Mouse (Mus musculus) heart, embryonic 14.5 days (tissue): ENCODE data around the gene Cldn7. TPM values are rescaled to one million over a fixed set of nuclear protein-coding genes. Genes with fewer than 3 reads are reported as not detected.
"Not testable (repeated sequence)": the region's sequence is repeated elsewhere in the genome, so short reads cannot be mapped to it uniquely, and the experiment has no call there.

ENCODE experiments used
- ATAC-seq: fragments of 200-750 bp; cut with Nextera tagmentation; 2 replicates; pipeline ENCODE4 v1.8.0; 2017; ENCODE audit warnings: low read depth, moderate TSS enrichment; ENCODE audit not compliant: insufficient number of reproducible peaks, insufficient read depth, low FRiP score
- H3K27ac ChIP-seq, 2 experiments: fragments of 200-500 bp in 1 of 2; fragments of 300-500 bp in 1 of 2; sonication (generic) in 1 of 2; replicated peaks in 1 of 2; 2 replicates each; pipeline ENCODE4 v1.5.1; 2012 to 2014; ENCODE audit warnings: low read depth in 2 of 2, low read length in 2 of 2, control low read depth in 1 of 2, mild to moderate bottlenecking in 1 of 2, mixed read lengths in 1 of 2; ENCODE audit not compliant: control insufficient read depth in 1 of 2, insufficient read depth in 1 of 2
- H3K27me3 ChIP-seq: fragments of 300-500 bp; sonication (generic); 2 replicates; pipeline ENCODE4 v1.6.1; 2014; ENCODE audit warnings: mild to moderate bottlenecking, low read length, control low read depth; ENCODE audit not compliant: control insufficient read depth, insufficient read depth
- H3K36me3 ChIP-seq: fragments of 300-500 bp; sonication (generic); 2 replicates; pipeline ENCODE4 v1.6.1; 2014; ENCODE audit warnings: mild to moderate bottlenecking, control low read depth, low read length, mixed read lengths; ENCODE audit not compliant: control insufficient read depth, insufficient read depth
- H3K4me1 ChIP-seq, 2 experiments: fragments of 200-500 bp in 1 of 2; fragments of 300-500 bp in 1 of 2; sonication (generic) in 1 of 2; 2 replicates each; pipeline ENCODE4 v1.6.1; 2012 to 2014; ENCODE audit warnings: low read length in 2 of 2, control low read depth in 1 of 2, mixed read lengths in 1 of 2; ENCODE audit not compliant: control insufficient read depth in 2 of 2, insufficient read depth in 2 of 2
- H3K4me2 ChIP-seq: fragments of 300-500 bp; sonication (generic); 2 replicates; pipeline ENCODE4 v1.6.1; 2014; ENCODE audit warnings: mild to moderate bottlenecking, low read length
- H3K4me3 ChIP-seq, 2 experiments: fragments of 200-500 bp in 1 of 2; fragments of 300-500 bp in 1 of 2; sonication (generic) in 1 of 2; 2 replicates each; pipeline ENCODE4 v1.5.1; 2012 to 2014; ENCODE audit warnings: low read length in 2 of 2, mild to moderate bottlenecking in 2 of 2, control low read depth in 1 of 2, low read depth in 1 of 2, moderate library complexity in 1 of 2; ENCODE audit not compliant: control insufficient read depth in 1 of 2, insufficient read depth in 1 of 2
- H3K9ac ChIP-seq: fragments of 300-500 bp; sonication (generic); 2 replicates; pipeline ENCODE4 v1.6.1; 2014; ENCODE audit warnings: mild to moderate bottlenecking, low read length
- H3K9me3 ChIP-seq: fragments of 300-500 bp; sonication (generic); 2 replicates; pipeline ENCODE4 v1.6.1; 2016; ENCODE audit warnings: low read length, control low read depth; ENCODE audit not compliant: control insufficient read depth
- WGBS: fragments of 180-500 bp; shearing (Covaris S2); extraction: QIAGEN DNeasy Blood & Tissue Kit; methylation state at CpG from one replicate; pipeline ENCODE4 v1.1.7; 2014; 5-methylcytosine and 5-hydroxymethylcytosine counted together
- polyA plus RNA-seq: library from polyadenylated mRNA; unstranded; fragments of >200 nt; fragmentation: Nextera tagmentation; extraction: Ambion mirVana; gene quantifications from 2 replicates; pipeline ENCODE4 v1.2.1, GENCODE M21; 2014

Gene Cldn7
- polyA plus RNA-seq, 1 experiment from 2014 or later = 2.4 TPM

DNA sequence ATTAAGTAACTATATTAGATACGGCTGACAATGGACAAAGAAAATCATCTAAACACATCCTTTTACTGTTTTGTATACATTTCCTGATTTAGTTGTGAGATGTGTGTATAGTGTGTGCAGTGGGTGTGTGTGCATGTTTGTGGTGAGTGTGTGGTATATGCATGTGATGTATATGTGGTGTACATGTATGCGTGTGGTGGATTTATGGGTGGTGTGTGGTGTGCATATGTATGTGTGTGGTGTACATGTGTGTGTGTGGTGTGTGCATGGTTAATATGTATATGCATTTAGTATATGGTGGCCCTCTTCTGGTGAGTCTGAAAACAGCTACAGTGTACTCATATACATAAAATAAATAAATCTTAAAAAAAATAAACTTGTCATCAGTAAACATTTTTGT, 37.1 kb upstream of the Cldn7 start:
- no peaks in the 10 kb centered on the region for H3K27me3 ChIP-seq
- H3K9me3 ChIP-seq = no peaks in the 10 kb centered on the region
- no peak for ATAC-seq
- no peak overlapping the region for H3K4me3 ChIP-seq
- H3K36me3 ChIP-seq = no peaks in the 10 kb centered on the region
- no peak overlapping the region for H3K4me2 ChIP-seq
- 92% methylated on average over 2 of the region's 2 CpGs for WGBS
- peaks cover 0 to 3% of the 10 kb centered on the region in 2 experiments; a peak in 1 of 4 replicates for H3K4me1 ChIP-seq
- H3K9ac ChIP-seq = no peak overlapping the region
- H3K27ac ChIP-seq = no peak overlapping the region

DNA sequence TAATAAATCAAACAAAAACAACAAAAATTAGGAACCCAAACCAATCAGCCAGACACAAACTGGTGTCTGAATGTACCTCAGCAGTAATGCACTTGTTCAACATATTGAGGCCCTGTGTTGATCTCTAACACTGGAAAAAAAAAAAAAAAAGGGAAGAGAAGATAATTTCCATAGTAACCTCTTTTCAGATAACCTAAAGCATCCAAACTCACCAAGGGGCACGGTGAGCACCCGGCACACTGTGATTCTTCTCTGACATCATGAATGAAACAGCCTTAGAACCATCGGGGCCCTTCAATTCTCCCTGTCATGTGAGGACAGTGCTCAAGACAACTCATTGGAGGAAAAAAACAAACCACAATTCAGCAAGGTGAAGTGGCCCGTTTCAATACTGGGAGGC, 34.9 kb upstream of the Cldn7 start:
- Histone ChIP-seq H3K4me1 (no peaks in the 10 kb centered on the region), H3K9me3 (no peaks in the 10 kb centered on the region), H3K9ac (no peak overlapping the region), H3K27me3 (no peaks in the 10 kb centered on the region), H3K4me3 (no peak overlapping the region), H3K4me2 (no peak overlapping the region), H3K27ac (no peak overlapping the region), H3K36me3 (no peaks in the 10 kb centered on the region)
- ATAC-seq = no peak
- whole genome bisulfite sequencing = 25% methylated on average over 4 of the region's 4 CpGs

DNA sequence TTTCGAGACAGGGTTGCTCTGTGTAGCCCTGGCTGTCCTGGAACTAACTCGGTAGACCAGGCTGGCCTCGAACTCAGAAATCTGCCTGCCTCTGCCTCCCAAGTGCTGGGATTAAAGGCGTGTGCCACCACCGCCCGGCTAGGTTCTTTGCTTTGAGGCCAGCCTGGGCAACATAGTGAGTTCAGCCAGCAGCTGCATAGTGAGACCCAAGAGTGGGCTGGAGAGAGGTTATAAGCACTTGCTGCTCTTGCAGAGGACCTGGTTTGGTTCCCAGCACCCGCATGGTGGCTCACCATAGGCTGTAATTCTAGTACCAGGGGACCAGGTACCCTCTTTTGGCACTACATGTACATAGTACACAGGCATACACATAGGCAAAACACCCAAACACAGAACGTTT, 34.4 kb upstream of the Cldn7 start:
- H3K27me3 ChIP-seq, H3K36me3 ChIP-seq, ATAC-seq, H3K4me3 ChIP-seq, H3K4me2 ChIP-seq, H3K9me3 ChIP-seq, H3K27ac ChIP-seq, H3K9ac ChIP-seq, H3K4me1 ChIP-seq: not testable (repeated sequence)
- WGBS = 81% methylated on average over 8 of the region's 8 CpGs

DNA sequence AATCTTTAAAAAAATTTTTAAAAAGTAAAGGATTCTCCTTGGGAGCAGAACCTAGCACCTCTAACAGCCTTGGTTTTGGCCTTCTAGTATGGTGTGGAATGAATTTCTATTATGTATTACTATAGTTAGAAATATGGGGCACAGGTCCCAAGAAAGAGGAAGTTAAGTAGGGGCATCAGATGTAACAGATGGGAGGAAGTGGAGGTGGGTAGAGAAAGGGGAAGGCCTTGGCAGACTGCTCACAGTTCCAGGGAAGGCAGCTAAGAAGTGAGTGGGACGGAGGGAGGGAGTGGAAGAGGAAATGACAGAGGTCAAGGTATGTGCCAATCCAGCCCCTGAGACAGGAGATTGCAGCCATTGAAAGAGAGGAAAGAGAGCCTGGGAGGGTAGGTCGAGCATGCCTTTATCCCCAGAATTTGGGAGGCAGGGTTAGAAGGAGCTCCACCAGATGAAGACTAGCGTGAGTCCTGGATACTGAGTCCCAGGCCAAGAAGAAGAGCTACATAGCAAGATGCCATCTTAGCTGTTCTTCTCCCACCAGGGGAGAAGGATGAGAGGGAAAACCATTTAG, 33.5 kb upstream of the Cldn7 start:
- Histone ChIP-seq H3K4me1 (peaks cover 2 to 4% of the 10 kb centered on the region in 2 experiments; a peak in 3 of 4 replicates), H3K9ac (no peak overlapping the region), H3K27me3 (no peaks in the 10 kb centered on the region), H3K4me3 (no peak overlapping the region), H3K36me3 (no peaks in the 10 kb centered on the region), H3K27ac (no peak overlapping the region), H3K9me3 (no peaks in the 10 kb centered on the region), H3K4me2 (no peak overlapping the region)
- ATAC-seq = no peak
- 55% methylated on average over 3 of the region's 3 CpGs for WGBS

DNA sequence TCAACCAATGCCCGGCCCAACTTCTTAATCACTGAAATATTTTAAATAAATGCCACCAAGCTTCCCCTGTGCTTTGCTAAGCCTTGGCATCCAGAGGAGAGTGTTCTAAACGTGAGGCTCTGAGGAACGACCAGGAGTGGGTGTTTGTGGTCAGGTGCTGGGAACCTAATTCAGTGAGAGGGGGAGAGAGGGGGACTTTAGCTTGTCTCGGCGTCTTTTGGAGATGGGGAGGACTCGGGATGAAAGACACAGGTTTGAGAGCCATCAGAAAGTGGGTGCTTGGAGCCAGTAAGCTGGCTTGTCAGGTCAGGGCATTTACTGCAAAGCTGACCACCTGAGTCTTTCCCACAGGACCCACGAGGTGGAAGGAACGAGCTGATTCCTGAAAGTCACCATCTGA, 32.8 kb upstream of the Cldn7 start:
- Histone ChIP-seq H3K27ac (no peak overlapping the region), H3K4me2 (no peak overlapping the region), H3K9ac (no peak overlapping the region), H3K27me3 (peaks cover 2% of the 10 kb centered on the region; the same call in 1 of the 2 replicates), H3K36me3 (no peaks in the 10 kb centered on the region), H3K4me1 (peaks cover 8 to 12% of the 10 kb centered on the region in 2 experiments), H3K9me3 (no peaks in the 10 kb centered on the region), H3K4me3 (no peak overlapping the region)
- WGBS = 56% methylated on average over 8 of the region's 8 CpGs
- no peak for ATAC-seq

DNA sequence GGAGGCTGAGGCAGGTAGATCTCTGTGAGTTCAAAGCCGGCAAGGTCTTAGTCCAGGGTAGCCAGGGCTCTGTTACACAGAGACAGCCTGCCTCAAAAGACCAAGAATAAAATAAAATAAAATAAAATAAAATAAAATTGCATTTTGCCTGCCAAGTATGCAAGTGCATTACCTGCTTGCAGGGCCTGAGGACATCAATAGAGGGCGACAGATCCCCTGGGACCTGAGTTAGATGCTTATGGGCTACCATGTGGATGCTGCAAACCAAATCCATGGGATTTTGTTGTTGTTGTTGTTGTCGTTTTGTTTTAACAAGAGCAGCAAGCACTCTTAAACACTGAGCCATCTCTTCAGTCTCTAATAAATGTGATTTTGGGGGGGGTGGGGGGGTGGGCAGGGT, 32.3 kb upstream of the Cldn7 start:
- Histone ChIP-seq H3K4me2 (no peak overlapping the region), H3K36me3 (no peaks in the 10 kb centered on the region), H3K9ac (no peak overlapping the region), H3K4me3 (no peak overlapping the region), H3K27me3 (peaks cover 3% of the 10 kb centered on the region; the same call in 1 of the 2 replicates), H3K4me1 (peaks cover 13 to 16% of the 10 kb centered on the region in 2 experiments), H3K27ac (no peak overlapping the region), H3K9me3 (no peaks in the 10 kb centered on the region)
- ATAC-seq = no peak
- 24% methylated on average over 3 of the region's 3 CpGs for WGBS

DNA sequence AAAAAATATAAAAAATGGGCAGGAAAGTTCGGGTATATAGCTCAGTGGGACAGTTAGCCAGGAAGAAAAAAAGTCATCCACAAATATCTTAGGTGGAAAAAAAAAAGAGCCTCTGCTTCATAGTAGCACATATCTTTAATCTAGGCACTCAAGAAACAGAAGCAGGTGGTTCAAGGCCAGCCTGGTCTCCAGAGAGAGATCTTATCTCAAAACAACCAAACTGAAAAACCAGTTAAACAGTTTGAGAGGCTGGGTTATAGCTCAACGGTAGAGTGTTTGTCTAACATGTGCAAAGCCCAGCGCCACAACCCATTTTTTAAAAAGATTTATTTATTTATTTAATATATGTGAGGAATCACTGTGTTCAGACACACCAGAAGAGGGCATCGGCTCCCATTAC, 31.5 kb upstream of the Cldn7 start:
- Histone ChIP-seq H3K27ac (no peak overlapping the region), H3K4me2 (no peak overlapping the region), H3K36me3 (no peaks in the 10 kb centered on the region), H3K27me3 (peaks cover 6% of the 10 kb centered on the region; the same call in 1 of the 2 replicates), H3K4me3 (no peak overlapping the region), H3K4me1 (peaks cover 19 to 23% of the 10 kb centered on the region in 2 experiments), H3K9me3 (no peaks in the 10 kb centered on the region), H3K9ac (no peak overlapping the region)
- 73% methylated on average over 4 of the region's 4 CpGs for WGBS
- no peak for ATAC-seq

DNA sequence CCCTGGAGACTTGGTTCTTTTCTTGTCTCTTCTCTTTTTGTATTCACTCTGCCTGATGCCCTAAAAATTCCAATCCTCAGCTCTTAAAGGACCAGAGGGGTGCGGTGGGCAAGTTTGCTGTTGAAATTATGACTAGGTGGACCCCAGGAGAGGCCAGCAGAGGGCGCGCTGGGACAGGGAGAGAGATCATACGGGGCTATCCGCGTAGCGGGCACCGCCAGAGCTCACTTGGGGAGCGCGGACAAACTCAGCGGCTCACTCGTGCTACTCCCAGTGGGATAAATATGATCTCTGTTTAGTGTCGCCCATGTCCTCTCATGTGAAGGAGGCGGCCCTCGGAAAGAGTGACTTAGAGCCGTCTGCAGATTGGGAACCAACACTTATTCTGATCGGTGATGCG, 30.4 kb upstream of the Cldn7 start:
- Histone ChIP-seq H3K4me2 (peak overlapping the region; percentile 58), H3K9me3 (no peaks in the 10 kb centered on the region), H3K36me3 (no peaks in the 10 kb centered on the region), H3K27ac (no peak overlapping the region), H3K4me1 (peaks cover 20 to 27% of the 10 kb centered on the region in 2 experiments), H3K9ac (0 out of 2 replicates have a peak overlapping the region, but pooled peaks have one; percentile 4), H3K27me3 (peaks cover 17% of the 10 kb centered on the region; the same call in 1 of the 2 replicates), H3K4me3 (peak overlapping the region in 1 of 2 experiments; percentile 5; a peak in 1 of 4 replicates)
- under 1% methylated on average over 18 of the region's 18 CpGs for WGBS
- ATAC-seq = 0 out of 2 replicates have a peak, but pooled peaks have one; percentile 46
